Mouse (Mus musculus) megakaryocyte, embryonic 14.5 days (primary cell): ENCODE results near the gene Gm11034.

ENCODE experiments used
- FLI1 ChIP-seq: IDR thresholded peaks from 2 replicates; pipeline ENCODE4 v1.6.1; 2012; ENCODE audit warnings: low read length, inconsistent platforms, mixed read lengths
- GATA1 ChIP-seq: IDR thresholded peaks from 3 replicates; pipeline ENCODE4 v1.6.1; 2012; ENCODE audit warnings: mixed read lengths, low read length, inconsistent platforms, borderline replicate concordance

- no peak for TF ChIP-seq GATA1
- no peak for TF ChIP-seq FLI1
Observed at GRCm38 (mm10) chr8:72262756-72263155, 49.3 kb upstream of the Gm11034 start.
